Mouse (Mus musculus): ENCODE data around the gene Pih1d2.

- peak; percentile 48 for TF ChIP-seq CTCF (IDR thresholded peaks at IDR 0.05)
- no peak; the same call in 1 of the 2 replicates for TF ChIP-seq EP300 (IDR thresholded peaks at IDR 0.05)
Measured at GRCm38 (mm10) chr9:50667579-50668498, 50.7 kb downstream of the Pih1d2 start.

Data from lung, postnatal 0 days (tissue).